Mouse (Mus musculus) midbrain, embryonic 12.5 days (tissue): ENCODE measurements around the gene Gpr1. TPM values are rescaled to one million over a fixed set of nuclear protein-coding genes. Genes with fewer than 3 reads are reported as not detected.
"Not testable (repeated sequence)": the region's sequence is repeated elsewhere in the genome, so short reads cannot be mapped to it uniquely, and the experiment has no call there.

Source experiments
- ATAC-seq: fragments of 200-750 bp; cut with Nextera tagmentation; 2 replicates; pipeline ENCODE4 v1.8.0; 2017; ENCODE audit warnings: low read depth, moderate TSS enrichment, moderate library complexity; ENCODE audit not compliant: low FRiP score
- H3K27ac ChIP-seq: fragments of 300-500 bp; sonication (generic); replicated peaks from 2 replicates; pipeline ENCODE4 v1.5.1; 2016; ENCODE audit warnings: mild to moderate bottlenecking
- H3K27me3 ChIP-seq: fragments of 300-500 bp; sonication (generic); 2 replicates; pipeline ENCODE4 v1.6.1; 2016; ENCODE audit warnings: mild to moderate bottlenecking
- H3K36me3 ChIP-seq: fragments of 300-500 bp; sonication (generic); 2 replicates; pipeline ENCODE4 v1.6.1; 2016
- H3K4me1 ChIP-seq: fragments of 300-500 bp; sonication (generic); 2 replicates; pipeline ENCODE4 v1.6.1; 2016
- H3K4me2 ChIP-seq: fragments of 300-500 bp; sonication (generic); replicated peaks from 2 replicates; pipeline ENCODE4 v1.6.1; 2016; ENCODE audit warnings: mild to moderate bottlenecking, moderate library complexity
- H3K4me3 ChIP-seq: fragments of 300-500 bp; sonication (generic); 2 replicates; pipeline ENCODE4 v1.5.1; 2016; ENCODE audit warnings: mild to moderate bottlenecking
- H3K9ac ChIP-seq: fragments of 300-500 bp; sonication (generic); replicated peaks from 2 replicates; pipeline ENCODE4 v1.6.1; 2016; ENCODE audit warnings: mild to moderate bottlenecking, moderate library complexity
- H3K9me3 ChIP-seq: fragments of 300-500 bp; sonication (generic); 2 replicates; pipeline ENCODE4 v1.6.1; 2016; ENCODE audit warnings: mild to moderate bottlenecking
- WGBS: fragments of 180-500 bp; shearing (Covaris S2); methylation state at CpG from one replicate; pipeline ENCODE4 v1.1.7; 2016; 5-methylcytosine and 5-hydroxymethylcytosine counted together
- polyA plus RNA-seq: library from polyadenylated mRNA; unstranded; fragments of >200 nt; fragmentation: Nextera tagmentation; extraction: Ambion mirVana; gene quantifications from 2 replicates; pipeline ENCODE4 v1.2.1, GENCODE M21; 2016

Gene Gpr1
- polyA plus RNA-seq, 1 experiment from 2014 or later, result 0.15 TPM

GRCm38 (mm10) chr1:63192306-63193065 lies 21.9 kb downstream of the Gpr1 start:
- Histone ChIP-seq H3K27ac (no peak overlapping the region), H3K9ac (no peak overlapping the region), H3K27me3 (no peaks in the 10 kb centered on the region), H3K4me3 (no peak overlapping the region), H3K4me1 (no peaks in the 10 kb centered on the region), H3K9me3 (no peaks in the 10 kb centered on the region), H3K36me3 (no peaks in the 10 kb centered on the region), H3K4me2 (no peak overlapping the region)
- WGBS, result 88% methylated on average over 11 of the region's 11 CpGs
- no peak for ATAC-seq

- Histone ChIP-seq H3K36me3 (no peaks in the 10 kb centered on the region), H3K4me1 (no peaks in the 10 kb centered on the region), H3K27me3 (no peaks in the 10 kb centered on the region), H3K9me3 (no peaks in the 10 kb centered on the region), H3K4me3 (no peak overlapping the region), H3K9ac (no peak overlapping the region), H3K27ac (no peak overlapping the region), H3K4me2 (no peak overlapping the region)
- 85% methylated on average over 8 of the region's 8 CpGs for WGBS
- no peak for ATAC-seq
Measured at GRCm38 (mm10) chr1:63190851-63191250, 23.5 kb downstream of the Gpr1 start.

- Histone ChIP-seq H3K4me1 (no peaks in the 10 kb centered on the region), H3K36me3 (no peaks in the 10 kb centered on the region), H3K9ac (no peak overlapping the region), H3K4me3 (no peak overlapping the region), H3K27me3 (no peaks in the 10 kb centered on the region), H3K4me2 (no peak overlapping the region), H3K27ac (no peak overlapping the region), H3K9me3 (no peaks in the 10 kb centered on the region)
- ATAC-seq, result no peak
- 96% methylated on average over 3 of the region's 3 CpGs for WGBS
Measured at GRCm38 (mm10) chr1:63188536-63188935, 25.8 kb downstream of the Gpr1 start.

- not testable (repeated sequence) for H3K27me3 ChIP-seq, H3K4me2 ChIP-seq, H3K9ac ChIP-seq, H3K4me3 ChIP-seq, H3K27ac ChIP-seq, H3K4me1 ChIP-seq, H3K36me3 ChIP-seq, ATAC-seq, H3K9me3 ChIP-seq
- 95% methylated on average over 6 of the region's 6 CpGs for WGBS
Measured at GRCm38 (mm10) chr1:63185430-63185829, 28.9 kb downstream of the Gpr1 start.

GRCm38 (mm10) chr1:63182636-63183270 lies 31.6 kb downstream of the Gpr1 start:
- H3K4me3 ChIP-seq, result no peak overlapping the region
- no peak for ATAC-seq
- H3K27ac ChIP-seq, result 0 out of 2 replicates have a peak overlapping the region, but pooled peaks have one; percentile 10
- no peaks in the 10 kb centered on the region for H3K9me3 ChIP-seq
- H3K36me3 ChIP-seq, result peaks cover 24% of the 10 kb centered on the region
- H3K27me3 ChIP-seq, result no peaks in the 10 kb centered on the region
- H3K4me2 ChIP-seq, result no peak overlapping the region
- peaks cover 6% of the 10 kb centered on the region for H3K4me1 ChIP-seq
- no peak overlapping the region for H3K9ac ChIP-seq
- 55% methylated on average over 10 of the region's 10 CpGs for WGBS

GRCm38 (mm10) chr1:63182212-63182611 lies 32.1 kb downstream of the Gpr1 start:
- Histone ChIP-seq H3K36me3 (peaks cover 24% of the 10 kb centered on the region), H3K9ac (no peak overlapping the region), H3K4me2 (no peak overlapping the region), H3K27me3 (no peaks in the 10 kb centered on the region), H3K4me3 (no peak overlapping the region), H3K4me1 (peaks cover 10% of the 10 kb centered on the region), H3K9me3 (no peaks in the 10 kb centered on the region), H3K27ac (no peak overlapping the region)
- ATAC-seq, result no peak
- 87% methylated on average over 5 of the region's 5 CpGs for WGBS

- Histone ChIP-seq H3K4me3 (no peak overlapping the region), H3K9ac (no peak overlapping the region), H3K27me3 (no peaks in the 10 kb centered on the region), H3K4me1 (peaks cover 10% of the 10 kb centered on the region), H3K27ac (0 out of 2 replicates have a peak overlapping the region, but pooled peaks have one; percentile 35), H3K9me3 (no peaks in the 10 kb centered on the region), H3K4me2 (no peak overlapping the region), H3K36me3 (peaks cover 24% of the 10 kb centered on the region)
- 97% methylated on average over 1 of the region's 1 CpGs for WGBS
- ATAC-seq, result peak; percentile 13; the same call in 1 of the 2 replicates
Measured at GRCm38 (mm10) chr1:63181480-63181879, 32.9 kb downstream of the Gpr1 start.

- H3K4me2 ChIP-seq, result no peak overlapping the region
- H3K27ac ChIP-seq, result 0 out of 2 replicates have a peak overlapping the region, but pooled peaks have one; percentile 35
Measured at GRCm38 (mm10) chr1:63181019-63181418, 33.3 kb downstream of the Gpr1 start.

GRCm38 (mm10) chr1:63180575-63180974 lies 33.8 kb downstream of the Gpr1 start:
- H3K4me2 ChIP-seq, H3K4me3 ChIP-seq, H3K27me3 ChIP-seq, ATAC-seq, H3K9me3 ChIP-seq, H3K9ac ChIP-seq: not testable (repeated sequence)
- 0 out of 2 replicates have a peak overlapping the region, but pooled peaks have one; percentile 25 for H3K27ac ChIP-seq
- 78% methylated on average over 4 of the region's 4 CpGs for WGBS
- H3K36me3 ChIP-seq, result peaks cover 24% of the 10 kb centered on the region
- H3K4me1 ChIP-seq, result peaks cover 14% of the 10 kb centered on the region

More at GRCm38 (mm10) chr1:63181019-63181418, 33.3 kb downstream of the Gpr1 start:
- Histone ChIP-seq H3K4me3 (no peak overlapping the region), H3K9me3 (no peaks in the 10 kb centered on the region), H3K27me3 (no peaks in the 10 kb centered on the region), H3K9ac (no peak overlapping the region), H3K36me3 (peaks cover 24% of the 10 kb centered on the region), H3K4me1 (peaks cover 10% of the 10 kb centered on the region)
- WGBS, result 6% methylated on average over 3 of the region's 3 CpGs
- peak; percentile 80 for ATAC-seq

- peaks cover 24% of the 10 kb centered on the region for H3K36me3 ChIP-seq
- peaks cover 19% of the 10 kb centered on the region for H3K4me1 ChIP-seq
- 96% methylated on average over 4 of the region's 4 CpGs for WGBS
- H3K9me3 ChIP-seq, result no peaks in the 10 kb centered on the region
- no peaks in the 10 kb centered on the region for H3K27me3 ChIP-seq
- no peak for ATAC-seq
- H3K9ac ChIP-seq, result no peak overlapping the region
- H3K4me3 ChIP-seq, result no peak overlapping the region
- no peak overlapping the region for H3K27ac ChIP-seq
- no peak overlapping the region for H3K4me2 ChIP-seq
Measured at GRCm38 (mm10) chr1:63180122-63180521, 34.2 kb downstream of the Gpr1 start.

- no peak for ATAC-seq
- Histone ChIP-seq H3K9ac (peak overlapping the region; percentile 97), H3K27me3 (no peaks in the 10 kb centered on the region), H3K4me3 (peak overlapping the region; percentile 92), H3K4me2 (peak overlapping the region; percentile 83), H3K9me3 (no peaks in the 10 kb centered on the region), H3K36me3 (peaks cover 24% of the 10 kb centered on the region), H3K4me1 (peaks cover 24% of the 10 kb centered on the region), H3K27ac (no peak overlapping the region)
- 78% methylated on average over 3 of the region's 3 CpGs for WGBS
Measured at GRCm38 (mm10) chr1:63178308-63178707, 36.0 kb downstream of the Gpr1 start.
